Mouse (Mus musculus) midbrain, postnatal 0 days (tissue): ENCODE results near the gene Afap1. TPM values are rescaled to one million over a fixed set of nuclear protein-coding genes. Genes with fewer than 3 reads are reported as not detected.
A peak's percentile ranks its signal among the peaks of the same experiment; 100 is the strongest.

ENCODE experiments used
- ATAC-seq: fragments of 200-750 bp; cut with Nextera tagmentation; 2 replicates; pipeline ENCODE4 v1.8.0; 2017; ENCODE audit warnings: moderate number of reproducible peaks, mild to moderate bottlenecking, moderate TSS enrichment, moderate library complexity; ENCODE audit not compliant: low FRiP score
- DNase-seq: peaks from one replicate; pipeline ENCODE4 v3.0.0-alpha.2; 2015; ENCODE audit warnings: low spot score
- H3K27ac ChIP-seq: fragments of 300-500 bp; sonication (generic); 2 replicates; pipeline ENCODE4 v1.5.1; 2014; ENCODE audit warnings: low read depth, mild to moderate bottlenecking, low read length, mixed read lengths
- H3K27me3 ChIP-seq: fragments of 300-500 bp; sonication (generic); 2 replicates; pipeline ENCODE4 v1.6.1; 2014; ENCODE audit warnings: low read length, control low read depth, mixed read lengths; ENCODE audit not compliant: insufficient read depth
- H3K36me3 ChIP-seq: fragments of 300-500 bp; sonication (generic); 2 replicates; pipeline ENCODE4 v1.6.1; 2014; ENCODE audit warnings: low read length, control low read depth, mixed read lengths; ENCODE audit not compliant: insufficient read depth
- H3K4me1 ChIP-seq: fragments of 300-500 bp; sonication (generic); 2 replicates; pipeline ENCODE4 v1.6.1; 2014; ENCODE audit warnings: mild to moderate bottlenecking, control low read depth, antibody characterized with exemption, low read length, mixed read lengths; ENCODE audit not compliant: insufficient read depth
- H3K4me2 ChIP-seq: fragments of 300-500 bp; sonication (generic); 2 replicates; pipeline ENCODE4 v1.6.1; 2014; ENCODE audit warnings: low read depth, mild to moderate bottlenecking, low read length, mixed read lengths; ENCODE audit not compliant: poor library complexity, severe bottlenecking
- H3K4me3 ChIP-seq: fragments of 300-500 bp; sonication (generic); 2 replicates; pipeline ENCODE4 v1.5.1; 2014; ENCODE audit warnings: low read depth, mild to moderate bottlenecking, low read length, moderate library complexity
- H3K9ac ChIP-seq: fragments of 300-500 bp; sonication (generic); replicated peaks from 2 replicates; pipeline ENCODE4 v1.6.1; 2014; ENCODE audit warnings: mild to moderate bottlenecking, low read length, moderate library complexity, mixed read lengths; ENCODE audit not compliant: poor library complexity, severe bottlenecking
- H3K9me3 ChIP-seq: fragments of 300-500 bp; sonication (generic); 2 replicates; pipeline ENCODE4 v1.6.1; 2016; ENCODE audit warnings: low read length, control low read depth
- CTCF ChIP-seq: IDR thresholded peaks from 2 replicates; pipeline ENCODE4 v1.5.1; 2016; ENCODE audit warnings: antibody characterized with exemption, mild to moderate bottlenecking
- WGBS: fragments of 180-500 bp; shearing (Covaris S2); extraction: QIAGEN DNeasy Blood & Tissue Kit; methylation state at CpG from one replicate; pipeline ENCODE4 v1.1.7; 2014; 5-methylcytosine and 5-hydroxymethylcytosine counted together
- polyA plus RNA-seq: library from polyadenylated mRNA; unstranded; fragments of >200 nt; fragmentation: Nextera tagmentation; extraction: Ambion mirVana; gene quantifications from 2 replicates; pipeline ENCODE4 v1.2.1, GENCODE M21; 2015
- total RNA-seq: library from RNA; depleted of rRNA; stranded (reverse); fragments of >200 nt; gene quantifications from 2 replicates; pipeline ENCODE4 v1.2.3, GENCODE M21; 2014

Afap1 gene
- total and polyA plus RNA-seq, 2 experiments from 2014 or later, result 43.8 to 80.9 TPM

GRCm38 (mm10) chr5:35943541-35943940 lies 50.4 kb downstream of the Afap1 start:
- no peak for ATAC-seq
- WGBS, result 78% methylated on average over 5 of the region's 5 CpGs

DNA sequence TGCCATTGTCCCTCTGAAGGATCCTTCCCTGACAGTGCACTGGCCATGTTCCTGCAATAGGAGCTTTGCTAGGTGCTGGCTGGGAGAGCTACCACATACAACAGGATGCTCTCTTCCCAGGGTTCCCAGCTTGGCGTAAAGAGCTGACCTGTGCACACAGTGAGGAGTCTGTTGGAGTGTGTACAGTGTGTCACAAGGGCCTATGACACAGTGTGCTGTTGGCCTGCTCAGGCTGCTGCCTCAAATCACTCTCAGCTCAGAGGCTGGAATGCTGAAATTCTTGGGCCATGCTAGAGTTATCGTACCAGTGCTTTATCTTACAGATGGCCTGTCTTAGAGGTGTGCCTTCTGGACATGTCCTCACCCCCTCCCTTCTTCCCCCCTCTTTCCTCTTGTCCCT lies 53.7 kb downstream of the Afap1 start:
- Histone ChIP-seq H3K9me3 (no peaks in the 10 kb centered on the region), H3K27me3 (no peaks in the 10 kb centered on the region), H3K27ac (no peak overlapping the region), H3K4me1 (no peaks in the 10 kb centered on the region), H3K36me3 (peaks cover 46% of the 10 kb centered on the region), H3K9ac (no peak overlapping the region), H3K4me2 (no peak overlapping the region), H3K4me3 (no peak overlapping the region)
- DNase-seq (no peak), ATAC-seq (no peak)
- WGBS, result 92% methylated on average over 2 of the region's 2 CpGs
- no peak for TF ChIP-seq CTCF

More at GRCm38 (mm10) chr5:35943541-35943940, 50.4 kb downstream of the Afap1 start:
- TF ChIP-seq CTCF, result no peak
- no peak for DNase-seq
- no peak overlapping the region for H3K4me3 ChIP-seq
- H3K27me3 ChIP-seq, result no peaks in the 10 kb centered on the region
- no peak overlapping the region for H3K27ac ChIP-seq
- no peak overlapping the region for H3K9ac ChIP-seq
- H3K9me3 ChIP-seq, result no peaks in the 10 kb centered on the region
- no peaks in the 10 kb centered on the region for H3K4me1 ChIP-seq
- H3K4me2 ChIP-seq, result no peak overlapping the region
- peaks cover 30% of the 10 kb centered on the region for H3K36me3 ChIP-seq

- DNase-seq (no peak), ATAC-seq (no peak)
- Histone ChIP-seq H3K36me3 (peaks cover 49% of the 10 kb centered on the region), H3K9ac (no peak overlapping the region), H3K9me3 (no peaks in the 10 kb centered on the region), H3K4me3 (no peak overlapping the region), H3K4me2 (no peak overlapping the region), H3K27ac (no peak overlapping the region), H3K4me1 (no peaks in the 10 kb centered on the region), H3K27me3 (no peaks in the 10 kb centered on the region)
- 0 out of 2 replicates have a peak, but pooled peaks have one; percentile 18 for TF ChIP-seq CTCF
- 72% methylated on average over 4 of the region's 4 CpGs for WGBS
Measured at GRCm38 (mm10) chr5:35947427-35947826, 54.3 kb downstream of the Afap1 start.

DNA sequence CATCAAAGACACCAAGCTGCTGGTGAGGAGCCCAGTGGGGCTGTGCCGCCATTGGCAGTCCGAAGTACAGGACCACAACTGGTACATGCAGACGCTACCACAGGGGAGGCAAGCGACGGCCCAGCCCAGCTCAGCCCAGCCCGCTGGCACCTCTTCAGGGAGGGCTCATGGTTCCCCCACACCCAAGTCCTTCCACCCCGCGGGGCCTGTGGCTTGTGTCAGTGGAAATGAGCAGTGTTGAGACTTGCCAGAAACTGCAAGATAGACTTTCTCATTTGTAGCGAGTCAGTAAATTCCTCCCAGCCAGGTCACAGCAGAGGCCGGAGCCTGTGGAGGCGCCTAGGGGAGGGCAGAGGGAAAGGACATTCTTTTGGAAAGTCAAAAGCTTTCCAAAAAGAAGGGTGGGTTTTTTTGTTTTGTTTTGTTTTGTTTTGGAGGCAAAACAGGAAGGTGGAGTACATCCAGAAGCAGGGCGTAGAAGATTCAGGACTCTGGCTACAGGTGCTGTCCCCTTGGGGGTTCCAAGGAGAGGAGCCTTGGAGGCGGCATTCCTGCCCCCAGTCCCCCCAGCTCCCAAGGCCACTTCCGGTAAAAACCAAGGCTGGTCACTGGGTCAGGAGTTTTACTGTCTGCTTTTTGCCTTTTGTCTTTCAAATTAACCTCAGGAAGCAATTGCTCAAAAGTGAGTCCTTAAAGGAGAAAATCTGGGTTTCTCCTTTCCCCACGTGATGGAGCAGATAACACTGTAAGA lies 55.3 kb downstream of the Afap1 start:
- no peak overlapping the region for H3K9ac ChIP-seq
- DNase-seq (no peak), ATAC-seq (no peak)
- WGBS, result 81% methylated on average over 15 of the region's 15 CpGs
- H3K27me3 ChIP-seq, result no peaks in the 10 kb centered on the region
- no peak overlapping the region for H3K4me2 ChIP-seq
- no peak overlapping the region for H3K4me3 ChIP-seq
- H3K9me3 ChIP-seq, result no peaks in the 10 kb centered on the region
- no peaks in the 10 kb centered on the region for H3K4me1 ChIP-seq
- no peak overlapping the region for H3K27ac ChIP-seq
- peaks cover 56% of the 10 kb centered on the region for H3K36me3 ChIP-seq
- no peak for TF ChIP-seq CTCF

DNA sequence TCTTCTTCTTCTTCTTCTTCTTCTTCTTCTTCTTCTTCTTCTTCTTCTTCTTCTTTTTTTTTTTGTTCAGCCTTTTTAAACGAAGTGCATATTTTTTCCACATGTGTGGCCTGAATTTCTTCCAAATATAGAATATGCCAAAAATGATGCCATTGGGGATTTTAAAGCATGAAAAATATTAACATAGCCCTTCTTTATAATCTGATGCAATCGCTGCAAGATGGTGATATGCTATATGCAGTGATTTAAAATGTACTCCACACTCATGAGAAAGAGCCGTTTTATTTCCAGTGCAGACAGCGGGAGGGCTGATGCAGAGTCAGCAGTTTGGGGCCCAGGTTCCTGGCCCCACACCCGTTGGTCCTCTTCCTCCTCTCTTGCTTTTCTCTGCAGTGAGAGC lies 55.9 kb downstream of the Afap1 start:
- H3K4me3 ChIP-seq, result no peak overlapping the region
- no peak for ATAC-seq
- no peak for DNase-seq
- WGBS, result 75% methylated on average over 5 of the region's 5 CpGs
- no peaks in the 10 kb centered on the region for H3K27me3 ChIP-seq
- H3K9ac ChIP-seq, result no peak overlapping the region
- H3K4me1 ChIP-seq, result no peaks in the 10 kb centered on the region
- H3K36me3 ChIP-seq, result peaks cover 59% of the 10 kb centered on the region
- no peak overlapping the region for H3K4me2 ChIP-seq
- H3K9me3 ChIP-seq, result no peaks in the 10 kb centered on the region
- no peak for TF ChIP-seq CTCF
- H3K27ac ChIP-seq, result no peak overlapping the region

DNA sequence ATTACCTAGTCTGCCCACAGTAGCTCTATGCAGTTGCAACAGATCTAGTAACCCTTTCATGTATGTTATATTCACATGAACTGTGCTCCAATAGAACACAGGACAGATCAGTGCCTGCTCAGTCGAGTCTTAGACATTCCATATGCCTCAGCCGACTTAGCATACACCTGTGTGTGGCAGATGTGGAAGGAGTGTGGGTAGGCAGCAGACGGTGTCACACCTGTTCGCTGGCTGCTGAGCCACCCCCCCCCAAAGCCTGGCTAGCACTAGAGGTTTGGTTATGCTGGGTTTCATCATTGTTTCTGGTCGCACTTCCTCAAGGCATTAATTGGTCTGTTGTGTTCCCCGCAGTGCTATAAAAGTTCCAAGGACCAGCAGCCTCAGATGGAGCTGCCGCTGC lies 57.4 kb downstream of the Afap1 start:
- no peaks in the 10 kb centered on the region for H3K4me1 ChIP-seq
- no peak overlapping the region for H3K9ac ChIP-seq
- H3K4me2 ChIP-seq, result no peak overlapping the region
- no peak overlapping the region for H3K27ac ChIP-seq
- ATAC-seq, result no peak
- no peaks in the 10 kb centered on the region for H3K9me3 ChIP-seq
- H3K27me3 ChIP-seq, result no peaks in the 10 kb centered on the region
- 93% methylated on average over 7 of the region's 7 CpGs for WGBS
- peaks cover 53% of the 10 kb centered on the region for H3K36me3 ChIP-seq
- no peak for DNase-seq
- no peak overlapping the region for H3K4me3 ChIP-seq
- TF ChIP-seq CTCF, result no peak
